10 mouse cellular contexts compared by ENCODE assay signal in the genomic region with DNA sequence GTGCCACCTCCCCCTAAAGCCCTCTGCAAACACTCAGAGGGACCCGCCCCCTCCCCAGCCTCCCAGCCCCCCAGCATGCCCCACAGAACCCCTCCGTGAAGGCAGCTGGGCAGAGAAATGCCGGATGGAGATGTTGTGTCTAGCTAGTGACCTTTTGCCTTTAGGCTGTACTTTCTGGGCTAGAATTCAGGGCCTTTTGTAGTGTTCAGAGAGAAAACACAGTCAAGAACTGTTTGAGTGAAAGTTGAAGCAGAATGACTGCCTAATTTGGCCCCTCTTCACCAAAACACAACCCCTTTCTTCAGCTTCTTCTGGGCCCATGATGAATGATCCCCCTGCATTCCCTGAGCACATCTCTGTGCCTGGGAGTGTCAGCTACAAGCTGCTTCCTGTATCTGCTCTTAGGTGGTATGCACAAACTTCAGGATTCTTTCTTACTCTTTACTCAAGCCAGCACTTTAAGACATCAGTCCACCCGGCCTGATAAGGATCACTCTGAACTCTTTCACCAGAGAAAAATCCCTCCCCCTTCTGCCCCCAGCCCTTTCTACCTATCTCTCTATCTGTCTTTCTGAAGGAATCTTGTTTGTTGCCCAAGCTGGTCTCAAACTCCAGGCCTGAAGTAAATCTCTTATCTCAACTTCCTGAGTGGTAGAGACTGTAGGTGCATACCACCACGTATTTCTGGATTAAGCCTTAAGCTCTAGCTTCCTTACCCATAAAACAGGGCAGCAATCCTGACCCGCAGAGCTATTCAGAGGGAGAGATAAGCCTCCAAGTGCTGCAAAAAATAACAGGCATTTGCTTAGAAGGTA. TPM values are rescaled to one million over a fixed set of nuclear protein-coding genes. Genes with fewer than 3 reads are reported as not detected.
DNase-seq lines count a peak whose midpoint lies in the region; ATAC-seq lines count a peak whose summit lies in the region.
"Had no signal": no experiment of that assay in that cellular context is flagged by ENCODE, and none has a peak within 500 bp of the region (broad histone marks: within the 10 kb centered on the region; RNA-seq: fewer than 3 reads in every experiment).

No protein-coding gene starts in this region.

- H3K9me3 ChIP-seq in kidney, embryonic 14.5 days (ENCODE audit: control insufficient read depth, low read length) = no peaks in the 10 kb centered on the region
- no peaks in the 10 kb centered on the region for H3K9me3 ChIP-seq in hindbrain, embryonic 14.5 days (ENCODE audit: control insufficient read depth, low read length)

- 12% methylated on average over 6 of the region's 6 CpGs for WGBS in kidney, embryonic 14.5 days
- WGBS in hindbrain, embryonic 14.5 days = 15% methylated on average over 6 of the region's 6 CpGs

- H3K4me3 ChIP-seq in kidney, embryonic 14.5 days (ENCODE audit: low read length) = no peak overlapping the region
- no peak overlapping the region for H3K4me3 ChIP-seq in hindbrain, embryonic 14.5 days (replicated peaks; ENCODE audit: low read length)

- peak overlapping the region; percentile 92 for H3K27ac ChIP-seq in kidney, embryonic 14.5 days (ENCODE audit: low read depth, low read length)
- H3K27ac ChIP-seq in hindbrain, embryonic 14.5 days = peak overlapping the region; percentile 15; the same call in 1 of the 2 replicates

- peak; percentile 44 for ATAC-seq in kidney, embryonic 14.5 days (ENCODE audit: low FRiP score, low TSS enrichment)
- ATAC-seq in hindbrain, embryonic 14.5 days (ENCODE audit: low FRiP score) = no peak

- H3K36me3 ChIP-seq in kidney, embryonic 14.5 days (ENCODE audit: control insufficient read depth, insufficient read depth, low read length) = no peaks in the 10 kb centered on the region
- H3K36me3 ChIP-seq in hindbrain, embryonic 14.5 days (replicated peaks; ENCODE audit: control insufficient read depth, insufficient read depth) = no peaks in the 10 kb centered on the region

- H3K9ac ChIP-seq in kidney, embryonic 14.5 days (ENCODE audit: low read depth, low read length) = peak overlapping the region; percentile 34; the same call in 1 of the 2 replicates
- H3K9ac ChIP-seq in hindbrain, embryonic 14.5 days = no peak overlapping the region

- no peak for DNase-seq in kidney, adult 18-20 months
- peak; percentile 82 for DNase-seq in embryo, embryonic 10 days (ENCODE audit: low spot score)
- no peak for DNase-seq in hindbrain, embryonic 14.5 days (ENCODE audit: low spot score)
- peak; percentile 25 for DNase-seq in lung, postnatal 14 days
- no peak for DNase-seq in ovary, postnatal 14 days (ENCODE audit: low spot score)
- no peak for DNase-seq in urinary bladder, postnatal 10 days (ENCODE audit: low spot score)
- DNase-seq in left cerebral cortex, adult 11 months (ENCODE audit: low spot score) = no peak
- DNase-seq: cerebellum, adult 9-11 months; thymus, postnatal 14 days had no signal

- no peaks in the 10 kb centered on the region for H3K27me3 ChIP-seq in kidney, embryonic 14.5 days (ENCODE audit: control insufficient read depth, insufficient read depth, low read length)
- no peaks in the 10 kb centered on the region for H3K27me3 ChIP-seq in hindbrain, embryonic 14.5 days (ENCODE audit: control insufficient read depth, insufficient read depth, low read length)

- H3K4me1 ChIP-seq in kidney, embryonic 14.5 days (ENCODE audit: control insufficient read depth, insufficient read depth, low read length) = peaks cover 65% of the 10 kb centered on the region
- peaks cover 26% of the 10 kb centered on the region for H3K4me1 ChIP-seq in hindbrain, embryonic 14.5 days (replicated peaks; ENCODE audit: control insufficient read depth, insufficient read depth, low read length)

- H3K4me2 ChIP-seq in kidney, embryonic 14.5 days (replicated peaks; ENCODE audit: low read depth, low read length) = no peak overlapping the region
- no peak overlapping the region for H3K4me2 ChIP-seq in hindbrain, embryonic 14.5 days (replicated peaks)

RNA-seq across cellular contexts. Expression of gene Fignl1, which starts 23.4 kb away (rescaled TPM):
- 59.2 and 85.4 TPM in 2 replicates for polyA plus RNA-seq in kidney, embryonic 14.5 days (2014; fragmentation: Nextera tagmentation; extraction: Ambion mirVana)
- polyA plus RNA-seq in hindbrain, embryonic 14.5 days (2014; fragmentation: Nextera tagmentation; extraction: Ambion mirVana) = 13.3 and 14.8 TPM in 2 replicates

Comparison
In these comparisons a context has a peak if more than half of its experiments do, and no peak if none do; other contexts are left out.
1. DNase-seq: peak in embryo, embryonic 10 days (single experiment) and lung, postnatal 14 days (single experiment); none in kidney, adult 18-20 months (single experiment), hindbrain, embryonic 14.5 days (single experiment), ovary, postnatal 14 days (single experiment), urinary bladder, postnatal 10 days (single experiment) and left cerebral cortex, adult 11 months (single experiment).